ENCODE assay signal across 24 mouse cellular contexts in the genomic region with DNA sequence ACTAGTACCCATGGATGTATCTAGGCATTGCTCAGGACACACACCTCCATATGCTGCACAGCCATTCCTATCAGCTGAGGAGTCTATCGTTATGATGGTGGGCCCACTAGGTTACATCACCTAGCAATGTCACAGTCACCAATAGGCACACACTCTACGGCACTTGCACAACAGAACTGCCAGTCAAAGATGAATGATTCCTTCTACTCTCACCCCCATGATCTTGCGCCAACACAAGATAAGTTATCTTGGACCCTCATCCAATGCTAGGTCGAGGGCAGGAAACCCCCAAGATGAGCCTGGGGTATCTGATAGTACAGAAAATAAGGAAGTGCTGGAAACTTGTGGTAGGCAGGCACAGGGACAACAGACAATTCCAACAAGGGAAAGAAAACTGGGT. TPM values are rescaled to one million over a fixed set of nuclear protein-coding genes. Genes with fewer than 3 reads are reported as not detected.
A peak's percentile ranks its signal among the peaks of the same experiment; 100 is the strongest.
DNase-seq lines count a peak whose midpoint lies in the region; ATAC-seq and TF ChIP-seq lines count a peak whose summit lies in the region.
"Had no signal": no experiment of that assay in that cellular context is flagged by ENCODE, and none has a peak within 500 bp of the region (broad histone marks: within the 10 kb centered on the region; RNA-seq: fewer than 3 reads in every experiment).

No protein-coding gene starts in this region.

- WGBS in midbrain, embryonic 11.5 days, result 94% methylated on average over 4 of the region's 4 CpGs
- WGBS in midbrain, embryonic 16.5 days, result 96% methylated on average over 4 of the region's 4 CpGs

- no peak overlapping the region for H3K9ac ChIP-seq in midbrain, embryonic 11.5 days (ENCODE audit: low read length)
- H3K9ac ChIP-seq in midbrain, embryonic 16.5 days (ENCODE audit: low read depth, low read length), result no peak overlapping the region
- H3K9ac ChIP-seq in MEL (ENCODE audit: control insufficient read depth, low read depth, low read length, poor library complexity, severe bottlenecking), result no peak overlapping the region
- H3K9ac ChIP-seq: embryonic facial prominence, embryonic 12.5 days; embryonic facial prominence, embryonic 15.5 days; forebrain, postnatal 0 days; heart, embryonic 13.5 days; hindbrain, embryonic 13.5 days; intestine, embryonic 15.5 days had no signal

- H3K79me2 ChIP-seq in MEL (ENCODE audit: control insufficient read depth, insufficient read depth, low read length, poor library complexity), result no peaks in the 10 kb centered on the region

- H3K27ac ChIP-seq in midbrain, embryonic 11.5 days (ENCODE audit: low read depth, low read length), result no peak overlapping the region
- H3K27ac ChIP-seq in midbrain, embryonic 16.5 days (ENCODE audit: low read length), result no peak overlapping the region
- peak overlapping the region; percentile 91 for H3K27ac ChIP-seq in MEL (ENCODE audit: control insufficient read depth, low read depth, low read length)
- H3K27ac ChIP-seq: embryonic facial prominence, embryonic 12.5 days; embryonic facial prominence, embryonic 15.5 days; heart, adult 2 months; heart, embryonic 10.5 days; heart, embryonic 13.5 days; hindbrain, embryonic 13.5 days; intestine, embryonic 15.5 days had no signal

- no peak overlapping the region for H3K4me3 ChIP-seq in midbrain, embryonic 11.5 days (ENCODE audit: low read depth, low read length)
- no peak overlapping the region for H3K4me3 ChIP-seq in midbrain, embryonic 16.5 days (ENCODE audit: low read depth, low read length)
- no peak overlapping the region for H3K4me3 ChIP-seq in MEL (ENCODE audit: control insufficient read depth in 1 of 2, insufficient read depth in 1 of 2, low read depth in 2 of 2, low read length in 2 of 2)
- H3K4me3 ChIP-seq: embryonic facial prominence, embryonic 12.5 days; embryonic facial prominence, embryonic 15.5 days; heart, adult 2 months; heart, embryonic 10.5 days; heart, embryonic 13.5 days; hindbrain, embryonic 13.5 days; intestine, embryonic 15.5 days had no signal

- no peaks in the 10 kb centered on the region for H3K27me3 ChIP-seq in midbrain, embryonic 11.5 days (ENCODE audit: control insufficient read depth, insufficient read depth, low read length)
- no peaks in the 10 kb centered on the region for H3K27me3 ChIP-seq in midbrain, embryonic 16.5 days (ENCODE audit: control insufficient read depth, insufficient read depth, low read depth, low read length)
- no peaks in the 10 kb centered on the region for H3K27me3 ChIP-seq in MEL (ENCODE audit: control insufficient read depth in 1 of 2, insufficient read depth in 2 of 2, low read length in 2 of 2)
- H3K27me3 ChIP-seq: embryonic facial prominence, embryonic 12.5 days; embryonic facial prominence, embryonic 15.5 days; heart, embryonic 13.5 days; hindbrain, embryonic 13.5 days; intestine, embryonic 15.5 days had no signal

- H3K4me1 ChIP-seq in midbrain, embryonic 11.5 days (ENCODE audit: control insufficient read depth, insufficient read depth, low read length), result no peaks in the 10 kb centered on the region
- no peaks in the 10 kb centered on the region for H3K4me1 ChIP-seq in midbrain, embryonic 16.5 days (ENCODE audit: control insufficient read depth, insufficient read depth, low read length)
- H3K4me1 ChIP-seq in MEL (ENCODE audit: control insufficient read depth in 1 of 2, insufficient read depth in 2 of 2, low read length in 2 of 2), result peaks cover 11 to 28% of the 10 kb centered on the region in 2 experiments
- H3K4me1 ChIP-seq: embryonic facial prominence, embryonic 12.5 days; embryonic facial prominence, embryonic 15.5 days; heart, embryonic 10.5 days; heart, embryonic 13.5 days; hindbrain, embryonic 13.5 days; intestine, embryonic 15.5 days had no signal

- TF ChIP-seq POLR2A in MEL (IDR thresholded peaks at IDR 0.05; ENCODE audit: control insufficient read depth in 1 of 2, insufficient read depth in 1 of 2, low read depth in 1 of 2, low read length in 2 of 2, poor library complexity in 1 of 2), result no peak

- TF ChIP-seq EP300 in MEL (IDR thresholded peaks at IDR 0.05; ENCODE audit: low read depth in 1 of 2, low read length in 2 of 2), result peak; percentile 95 to 97

- intact Hi-C loops in heart, postnatal 25 days (cut with DNase I), result no loop called here

- H3K9me3 ChIP-seq in midbrain, embryonic 11.5 days (ENCODE audit: control insufficient read depth, low read length), result no peaks in the 10 kb centered on the region
- no peaks in the 10 kb centered on the region for H3K9me3 ChIP-seq in midbrain, embryonic 16.5 days (replicated peaks; ENCODE audit: control insufficient read depth, low read length, poor library complexity, severe bottlenecking)
- no peaks in the 10 kb centered on the region for H3K9me3 ChIP-seq in MEL (replicated peaks; ENCODE audit: insufficient read depth, low read length)
- H3K9me3 ChIP-seq: embryonic facial prominence, embryonic 12.5 days; embryonic facial prominence, embryonic 15.5 days; heart, embryonic 10.5 days; heart, embryonic 13.5 days; hindbrain, embryonic 13.5 days; intestine, embryonic 15.5 days had no signal

- no peak for ATAC-seq in midbrain, embryonic 11.5 days (ENCODE audit: low FRiP score)
- ATAC-seq in midbrain, embryonic 16.5 days, result no peak
- ATAC-seq in granulocyte monocyte progenitor cell, adult 5-6 weeks (replicated peaks; ENCODE audit: poor library complexity, severe bottlenecking), result peak; percentile 57
- ATAC-seq: activated CD4-positive, CD25-positive, alpha-beta regulatory T cell, adult 4 months; forebrain, embryonic 14.5 days; forebrain, postnatal 0 days; hindbrain, embryonic 16.5 days; intestine, embryonic 15.5 days had no signal

- peaks cover 8% of the 10 kb centered on the region for H3K36me3 ChIP-seq in midbrain, embryonic 11.5 days (ENCODE audit: control insufficient read depth, insufficient read depth, low read length)
- peaks cover 28% of the 10 kb centered on the region for H3K36me3 ChIP-seq in midbrain, embryonic 16.5 days (ENCODE audit: control insufficient read depth, insufficient read depth, low read length)
- peaks cover 5 to 21% of the 10 kb centered on the region in 2 experiments; a peak in 3 of 4 replicates for H3K36me3 ChIP-seq in MEL (ENCODE audit: control insufficient read depth in 1 of 2, insufficient read depth in 2 of 2, low read length in 2 of 2)

- DNase-seq in midbrain, embryonic 11.5 days (ENCODE audit: low spot score, missing footprints), result peak; percentile 75
- DNase-seq in MEL (ENCODE audit: low read depth, low spot score), result peak; percentile 77
- no peak for DNase-seq in urinary bladder, postnatal 10 days (ENCODE audit: low spot score)
- no peak for DNase-seq in heart, postnatal 25 days (ENCODE audit: low spot score)
- DNase-seq: adrenal gland, adult 8-10 months; adrenal gland, postnatal 25 days; cerebellum, adult 11-12 months; cerebellum, adult 8-10 months; cerebellum, postnatal 10 days; forebrain, postnatal 0 days; gastrocnemius, postnatal 25 days; heart, adult 2 months; heart, postnatal 14 days had no signal

- H3K4me2 ChIP-seq in midbrain, embryonic 11.5 days, result no peak overlapping the region
- H3K4me2 ChIP-seq in midbrain, embryonic 16.5 days (ENCODE audit: low read length), result no peak overlapping the region
- H3K4me2 ChIP-seq: embryonic facial prominence, embryonic 12.5 days; embryonic facial prominence, embryonic 15.5 days; heart, embryonic 13.5 days; hindbrain, embryonic 13.5 days; intestine, embryonic 15.5 days had no signal

- TF ChIP-seq RAD21 in MEL (IDR thresholded peaks at IDR 0.05; ENCODE audit: low read depth, low read length), result no peak

- TF ChIP-seq CTCF in MEL (IDR thresholded peaks at IDR 0.05 in 2 of 3, conservative IDR thresholded peaks at IDR 0.05 in 1 of 3; ENCODE audit: control insufficient read depth in 1 of 3, insufficient read depth in 1 of 3, low read depth in 2 of 3, low read length in 3 of 3, poor library complexity in 1 of 3, severe bottlenecking in 1 of 3), result no peak

RNA-seq across cellular contexts. Expression of a gene that starts 12.3 kb away (rescaled TPM):
- 7.5 and 8.5 TPM in 2 replicates for polyA plus RNA-seq in midbrain, embryonic 11.5 days (2014; fragmentation: Nextera tagmentation; extraction: Ambion mirVana)
- 47.1 and 52.0 TPM in 2 replicates for polyA plus RNA-seq in midbrain, embryonic 16.5 days (2015; fragmentation: Nextera tagmentation; extraction: Ambion mirVana)
- 26.6 and 33.6 TPM in 2 replicates for total RNA-seq in MEL (2012; rRNA removed)
- polyA plus RNA-seq in MEL (2012; ENCODE audit: insufficient read depth in 1 of 2, insufficient read length in 2 of 2, low read depth in 1 of 2, low replicate concordance in 2 of 2, missing spikeins in 1 of 2), result 10 to 100 TPM in 1 of 2 experiments, not detected in 1; 35.7 TPM
- 24.7 and 38.2 TPM in 2 replicates for total RNA-seq in granulocyte monocyte progenitor cell, adult 5-6 weeks (2014; fragmentation: Nextera tagmentation)
- 26.6 and 29.0 TPM in 2 replicates for total RNA-seq in granulocyte monocyte progenitor cell, adult 5-6 weeks (2017)
- 1 to 10 TPM in 1 of 2 experiments, under 1 TPM in 1; 0.87 to 1.2 TPM for total RNA-seq in heart, postnatal 25 days (2021)

RNA-seq across cellular contexts. Expression of a gene that starts 15.9 kb away (rescaled TPM):
- polyA plus RNA-seq in midbrain, embryonic 11.5 days (2014; fragmentation: Nextera tagmentation; extraction: Ambion mirVana), result 74.2 and 87.6 TPM in 2 replicates
- polyA plus RNA-seq in midbrain, embryonic 16.5 days (2015; fragmentation: Nextera tagmentation; extraction: Ambion mirVana), result 59.4 and 73.5 TPM in 2 replicates
- 55.1 and 55.6 TPM in 2 replicates for total RNA-seq in MEL (2012; rRNA removed)
- polyA plus RNA-seq in MEL (2012; ENCODE audit: insufficient read depth in 1 of 2, insufficient read length in 2 of 2, low read depth in 1 of 2, low replicate concordance in 2 of 2, missing spikeins in 1 of 2), result 10 to 100 TPM in 1 of 2 experiments, not detected in 1; 84.1 TPM
- 32.2 and 42.1 TPM in 2 replicates for total RNA-seq in granulocyte monocyte progenitor cell, adult 5-6 weeks (2014; fragmentation: Nextera tagmentation)
- 45.2 and 89.4 TPM in 2 replicates for total RNA-seq in granulocyte monocyte progenitor cell, adult 5-6 weeks (2017)
- 10 to 100 TPM; 17.3 to 20.9 TPM for total RNA-seq in heart, postnatal 25 days (2021)

RNA-seq across cellular contexts. Expression of a gene that starts 46.9 kb away (rescaled TPM):
- 15.7 and 18.9 TPM in 2 replicates for polyA plus RNA-seq in midbrain, embryonic 11.5 days (2014; fragmentation: Nextera tagmentation; extraction: Ambion mirVana)
- 20.4 and 20.5 TPM in 2 replicates for polyA plus RNA-seq in midbrain, embryonic 16.5 days (2015; fragmentation: Nextera tagmentation; extraction: Ambion mirVana)
- 17.1 and 23.2 TPM in 2 replicates for total RNA-seq in MEL (2012; rRNA removed)
- 10 to 100 TPM in 1 of 2 experiments, not detected in 1; 24.2 TPM for polyA plus RNA-seq in MEL (2012; ENCODE audit: insufficient read depth in 1 of 2, insufficient read length in 2 of 2, low read depth in 1 of 2, low replicate concordance in 2 of 2, missing spikeins in 1 of 2)
- total RNA-seq in granulocyte monocyte progenitor cell, adult 5-6 weeks (2014; fragmentation: Nextera tagmentation), result 13.7 and 18.2 TPM in 2 replicates
- total RNA-seq in granulocyte monocyte progenitor cell, adult 5-6 weeks (2017), result 5.3 and 11.9 TPM in 2 replicates
- 1 to 10 TPM; 5.3 to 6.0 TPM for total RNA-seq in heart, postnatal 25 days (2021)

RNA-seq across cellular contexts. Expression of a gene that starts 47.0 kb away (rescaled TPM):
- polyA plus RNA-seq in midbrain, embryonic 11.5 days (2014; fragmentation: Nextera tagmentation; extraction: Ambion mirVana), result 36.0 and 40.9 TPM in 2 replicates
- 27.1 and 28.1 TPM in 2 replicates for polyA plus RNA-seq in midbrain, embryonic 16.5 days (2015; fragmentation: Nextera tagmentation; extraction: Ambion mirVana)
- 98.2 and 103 TPM in 2 replicates for total RNA-seq in MEL (2012; rRNA removed)
- 100 to 1,000 TPM in 1 of 2 experiments, not detected in 1; 133 TPM for polyA plus RNA-seq in MEL (2012; ENCODE audit: insufficient read depth in 1 of 2, insufficient read length in 2 of 2, low read depth in 1 of 2, low replicate concordance in 2 of 2, missing spikeins in 1 of 2)
- total RNA-seq in granulocyte monocyte progenitor cell, adult 5-6 weeks (2014; fragmentation: Nextera tagmentation), result 31.5 and 33.0 TPM in 2 replicates
- total RNA-seq in granulocyte monocyte progenitor cell, adult 5-6 weeks (2017), result 46.3 and 70.4 TPM in 2 replicates
- 1 to 10 TPM; 5.0 to 6.3 TPM for total RNA-seq in heart, postnatal 25 days (2021)

Comparison
In these comparisons a context has a peak if more than half of its experiments do, and no peak if none do; other contexts are left out.
1. DNase-seq: peak in midbrain, embryonic 11.5 days (single experiment) and MEL (single experiment); none in urinary bladder, postnatal 10 days (single experiment) and heart, postnatal 25 days (single experiment).
2. RNA of a gene that starts 12.3 kb away (total RNA-seq): 24.7 to 38.2 TPM in granulocyte monocyte progenitor cell, adult 5-6 weeks and 26.6 to 33.6 TPM in MEL; 0.87 to 1.2 TPM in heart, postnatal 25 days; every median in the first group is over 10 times any median in the second.